In the genomic region with DNA sequence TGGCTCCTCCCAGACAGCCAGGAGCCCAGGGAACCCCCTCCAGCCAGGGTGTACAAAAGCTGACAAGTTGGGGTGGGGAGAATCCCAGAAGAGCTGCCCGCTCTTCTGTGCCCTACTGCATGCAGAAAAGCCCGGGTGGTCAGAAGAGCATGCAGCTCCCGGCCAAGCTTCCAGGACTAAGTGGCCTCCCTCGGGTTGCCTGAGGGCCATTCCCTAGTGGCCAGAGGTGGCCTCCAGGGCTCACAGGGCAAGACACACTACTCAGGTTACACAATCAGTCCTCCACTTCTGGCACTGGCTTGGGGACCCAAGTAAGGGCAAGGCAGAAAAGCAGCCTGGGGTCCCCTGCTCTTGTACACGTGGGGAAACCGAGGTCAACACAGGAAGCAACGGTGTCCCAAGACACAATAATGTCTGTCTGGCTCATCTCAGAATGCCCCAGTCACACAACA, we compare ENCODE assay signal across 8 mouse cellular contexts. TPM values are rescaled to one million over a fixed set of nuclear protein-coding genes. Genes with fewer than 3 reads are reported as not detected.
DNase-seq lines count a peak whose midpoint lies in the region; ATAC-seq and TF ChIP-seq lines count a peak whose summit lies in the region.

No protein-coding gene starts in this region.

- peak overlapping the region; percentile 68 for H3K27ac ChIP-seq in spleen, adult 2 months (ENCODE audit: insufficient read depth, low read length)
- peak overlapping the region; percentile 85 for H3K27ac ChIP-seq in liver, embryonic 12.5 days

- no peaks in the 10 kb centered on the region for H3K27me3 ChIP-seq in spleen, adult 2 months (ENCODE audit: control insufficient read depth, insufficient read depth, low read length)
- H3K27me3 ChIP-seq in liver, embryonic 12.5 days (replicated peaks), result 0 out of 2 replicates have a peak, but pooled peaks cover 3% of the 10 kb centered on the region
- no peaks in the 10 kb centered on the region for H3K27me3 ChIP-seq in splenic B cell, adult 2 months (ENCODE audit: control insufficient read depth, insufficient read depth, low read length, poor library complexity, severe bottlenecking)

- peak overlapping the region; percentile 96 for H3K9ac ChIP-seq in liver, embryonic 12.5 days

- ATAC-seq in liver, embryonic 12.5 days, result no peak

- TF ChIP-seq POLR2A in spleen, adult 2 months (IDR thresholded peaks at IDR 0.05; ENCODE audit: low read depth, low read length), result no peak

- peak overlapping the region; percentile 96 for H3K4me2 ChIP-seq in liver, embryonic 12.5 days

- H3K36me3 ChIP-seq in spleen, adult 2 months (ENCODE audit: control insufficient read depth, insufficient read depth, low read length), result no peaks in the 10 kb centered on the region
- peaks cover 7% of the 10 kb centered on the region; the same call in 1 of the 2 replicates for H3K36me3 ChIP-seq in liver, embryonic 12.5 days
- H3K36me3 ChIP-seq in splenic B cell, adult 2 months (ENCODE audit: control insufficient read depth, insufficient read depth, low read length, poor library complexity, severe bottlenecking), result no peaks in the 10 kb centered on the region

- no peaks in the 10 kb centered on the region for H3K9me3 ChIP-seq in liver, embryonic 12.5 days (replicated peaks)

- peak; percentile 9 for DNase-seq in adrenal gland, postnatal 25 days
- no peak for DNase-seq in adrenal gland, adult 8-10 months
- DNase-seq in spleen, adult 2 months (ENCODE audit: low read depth in 1 of 2, low spot score in 2 of 2), result no peak
- no peak for DNase-seq in spleen, postnatal 4 days (ENCODE audit: low spot score in 2 of 2)
- peak; percentile 24 for DNase-seq in splenic B cell, adult 2 months (ENCODE audit: low read depth, low spot score)
- DNase-seq in urinary bladder, adult 18-20 months (ENCODE audit: low spot score in 2 of 2), result no peak
- no peak for DNase-seq in lung, postnatal 36 days

- no peak for TF ChIP-seq CTCF in spleen, adult 2 months (IDR thresholded peaks at IDR 0.05; ENCODE audit: extremely low read depth, insufficient read depth, insufficient read length, insufficient replicate concordance)

- peak overlapping the region; percentile 73; the same call in 1 of the 2 replicates for H3K4me3 ChIP-seq in spleen, adult 2 months (ENCODE audit: extremely low read depth, insufficient read depth, insufficient read length)
- H3K4me3 ChIP-seq in liver, embryonic 12.5 days, result peak overlapping the region; percentile 93

- WGBS in spleen, adult 2 months, result 13% methylated on average over 7 of the region's 7 CpGs
- 22% methylated on average over 7 of the region's 7 CpGs for WGBS in liver, embryonic 12.5 days (ENCODE audit: insufficient replicate concordance)

- H3K4me1 ChIP-seq in spleen, adult 2 months (ENCODE audit: control insufficient read depth, insufficient read depth, insufficient read length), result peaks cover 41% of the 10 kb centered on the region; the same call in 1 of the 2 replicates
- H3K4me1 ChIP-seq in liver, embryonic 12.5 days, result peaks cover 74% of the 10 kb centered on the region

RNA-seq across cellular contexts. Expression of a gene that starts 1.9 kb away (rescaled TPM):
- 14.0 and 14.1 TPM in 2 replicates for total RNA-seq in adrenal gland, postnatal 25 days (2021)
- 10 to 100 TPM; 10.4 to 24.3 (median 17.8) TPM for total RNA-seq in adrenal gland, adult 8-10 months (2022)
- 123 and 154 TPM in 2 replicates for polyA plus RNA-seq in spleen, adult 2 months (2012; rRNA removed)
- polyA plus RNA-seq in liver, embryonic 12.5 days (2016; fragmentation: Nextera tagmentation; extraction: Ambion mirVana), result 16.4 and 17.5 TPM in 2 replicates

Comparison
In these comparisons a context has a peak if more than half of its experiments do, and no peak if none do; other contexts are left out.
1. DNase-seq: peak in adrenal gland, postnatal 25 days (single experiment) and splenic B cell, adult 2 months (single experiment); none in adrenal gland, adult 8-10 months (single experiment), spleen, adult 2 months (0 of 2), spleen, postnatal 4 days (0 of 2), urinary bladder, adult 18-20 months (0 of 2) and lung, postnatal 36 days (single experiment).